Mouse (Mus musculus): ENCODE data around the gene Arl9.

GRCm38 (mm10) chr5:77015544-77016482 is 12.0 kb downstream of the Arl9 start, which contains the start of gene Thegl:
- TF ChIP-seq CTCF (IDR thresholded peaks at IDR 0.05; ENCODE audit: low read depth) (no peak), EP300 (optimal IDR thresholded peaks at IDR 0.05) (no peak)
